Comparison of ENCODE assay signal across 17 mouse cellular contexts in the genomic region with DNA sequence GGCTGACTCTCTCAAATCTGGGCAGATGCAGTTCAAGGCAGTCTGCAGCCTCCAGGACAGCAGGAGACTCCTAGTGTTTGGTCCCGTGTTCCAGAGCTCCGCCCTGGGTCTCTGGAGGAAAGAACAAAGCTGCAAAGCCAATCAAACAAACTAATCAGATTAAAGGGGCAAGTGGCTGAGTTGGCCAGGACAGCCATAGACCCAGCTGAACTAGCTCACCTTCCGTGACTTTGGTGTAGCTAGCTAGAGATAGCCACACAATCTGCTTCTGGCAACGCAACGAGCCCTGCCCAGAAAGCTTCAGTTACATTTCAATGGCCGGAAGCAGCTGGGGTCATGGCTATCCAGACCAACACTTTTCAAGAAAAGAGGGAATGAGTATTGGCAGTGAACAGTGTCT. TPM values are rescaled to one million over a fixed set of nuclear protein-coding genes. Genes with fewer than 3 reads are reported as not detected.
DNase-seq lines count a peak whose midpoint lies in the region; ATAC-seq and TF ChIP-seq lines count a peak whose summit lies in the region.
"Had no signal": no experiment of that assay in that cellular context is flagged by ENCODE, and none has a peak within 500 bp of the region (broad histone marks: within the 10 kb centered on the region; RNA-seq: fewer than 3 reads in every experiment).

No protein-coding gene starts in this region.

- H3K36me3 ChIP-seq in heart, embryonic 11.5 days (ENCODE audit: control insufficient read depth, insufficient read depth, low read length) = no peaks in the 10 kb centered on the region
- H3K36me3 ChIP-seq in limb, embryonic 11.5 days (ENCODE audit: control insufficient read depth, insufficient read depth, low read length) = no peaks in the 10 kb centered on the region
- H3K36me3 ChIP-seq in limb, embryonic 10.5 days = no peaks in the 10 kb centered on the region
- H3K36me3 ChIP-seq: embryonic facial prominence, embryonic 13.5 days; hindbrain, embryonic 12.5 days; midbrain, embryonic 13.5 days had no signal

- intact Hi-C loops in heart, postnatal 36 days (cut with DNase I) = no loop called here
- intact Hi-C loops in left cerebral cortex, adult 2 months (cut with DNase I) = no loop called here

- H3K27ac ChIP-seq in heart, embryonic 11.5 days (ENCODE audit: low read depth, low read length) = no peak overlapping the region
- no peak overlapping the region for H3K27ac ChIP-seq in limb, embryonic 11.5 days (replicated peaks; ENCODE audit: low read depth, low read length)
- H3K27ac ChIP-seq in limb, embryonic 10.5 days = no peak overlapping the region
- no peak overlapping the region for H3K27ac ChIP-seq in left cerebral cortex, adult 2 months
- H3K27ac ChIP-seq: embryonic facial prominence, embryonic 13.5 days; hindbrain, embryonic 12.5 days; midbrain, embryonic 13.5 days had no signal

- ATAC-seq in heart, embryonic 11.5 days (replicated peaks; ENCODE audit: insufficient number of reproducible peaks, low FRiP score, low TSS enrichment) = no peak
- ATAC-seq in limb, embryonic 11.5 days (ENCODE audit: insufficient number of reproducible peaks, low FRiP score, low TSS enrichment, low read depth) = no peak
- ATAC-seq: forebrain, embryonic 16.5 days; lung, postnatal 0 days; midbrain, embryonic 13.5 days had no signal

- H3K4me2 ChIP-seq in heart, embryonic 11.5 days = no peak overlapping the region
- H3K4me2 ChIP-seq in limb, embryonic 11.5 days (ENCODE audit: low read depth, severe bottlenecking) = no peak overlapping the region
- H3K4me2 ChIP-seq: embryonic facial prominence, embryonic 13.5 days; hindbrain, embryonic 12.5 days; midbrain, embryonic 13.5 days had no signal

- no peak overlapping the region for H3K9ac ChIP-seq in heart, embryonic 11.5 days (ENCODE audit: low read depth, low read length)
- H3K9ac ChIP-seq in limb, embryonic 11.5 days (ENCODE audit: low read length) = no peak overlapping the region
- H3K9ac ChIP-seq: embryonic facial prominence, embryonic 13.5 days; hindbrain, embryonic 12.5 days; midbrain, embryonic 13.5 days had no signal

- WGBS in heart, embryonic 11.5 days (ENCODE audit: insufficient replicate concordance) = 41% methylated on average over 6 of the region's 6 CpGs
- WGBS in limb, embryonic 11.5 days = 58% methylated on average over 6 of the region's 6 CpGs
- WGBS in limb, embryonic 10.5 days = 59% methylated on average over 6 of the region's 6 CpGs

- H3K27me3 ChIP-seq in heart, embryonic 11.5 days (ENCODE audit: control insufficient read depth, insufficient read depth, low read length) = no peaks in the 10 kb centered on the region
- no peaks in the 10 kb centered on the region for H3K27me3 ChIP-seq in limb, embryonic 11.5 days (ENCODE audit: control insufficient read depth, insufficient read depth, low read length)
- H3K27me3 ChIP-seq in limb, embryonic 10.5 days (ENCODE audit: low read depth, poor library complexity, severe bottlenecking) = no peaks in the 10 kb centered on the region
- H3K27me3 ChIP-seq: embryonic facial prominence, embryonic 13.5 days; hindbrain, embryonic 12.5 days; midbrain, embryonic 13.5 days had no signal

- H3K4me3 ChIP-seq in heart, embryonic 11.5 days (ENCODE audit: low read depth, low read length) = no peak overlapping the region
- H3K4me3 ChIP-seq in limb, embryonic 11.5 days (ENCODE audit: low read depth, low read length) = no peak overlapping the region
- no peak overlapping the region for H3K4me3 ChIP-seq in limb, embryonic 10.5 days
- no peak overlapping the region for H3K4me3 ChIP-seq in left cerebral cortex, adult 2 months
- H3K4me3 ChIP-seq: embryonic facial prominence, embryonic 13.5 days; hindbrain, embryonic 12.5 days; midbrain, embryonic 13.5 days had no signal

- peak; percentile 90 for DNase-seq in heart, adult 11 months
- peak; percentile 18 for DNase-seq in limb, embryonic 11.5 days (ENCODE audit: low spot score)
- no peak for DNase-seq in limb, embryonic 10.5 days (ENCODE audit: low spot score)
- DNase-seq in MN1 (ENCODE audit: low spot score) = peak; percentile 58
- DNase-seq in heart, postnatal 36 days = peak; percentile 5 to 8
- no peak for DNase-seq in left cerebral cortex, adult 2 months (ENCODE audit: extremely low spot score in 1 of 2, low spot score in 2 of 2)
- DNase-seq in right cerebral cortex, postnatal 10 days (ENCODE audit: low spot score in 2 of 2) = no peak
- DNase-seq: B cell, adult 2 months; cerebellum, adult 8-10 months; gastrocnemius, postnatal 25 days; liver had no signal

- H3K9me3 ChIP-seq in heart, embryonic 11.5 days (replicated peaks; ENCODE audit: control insufficient read depth, low read length) = no peaks in the 10 kb centered on the region
- H3K9me3 ChIP-seq in limb, embryonic 11.5 days (ENCODE audit: control insufficient read depth, low read length) = no peaks in the 10 kb centered on the region
- H3K9me3 ChIP-seq in limb, embryonic 10.5 days (replicated peaks) = no peaks in the 10 kb centered on the region
- H3K9me3 ChIP-seq: embryonic facial prominence, embryonic 13.5 days; hindbrain, embryonic 12.5 days; midbrain, embryonic 13.5 days had no signal

- no peaks in the 10 kb centered on the region for H3K4me1 ChIP-seq in heart, embryonic 11.5 days (ENCODE audit: control insufficient read depth, insufficient read depth, low read length)
- H3K4me1 ChIP-seq in limb, embryonic 11.5 days (ENCODE audit: control insufficient read depth, insufficient read depth, low read length) = no peaks in the 10 kb centered on the region
- H3K4me1 ChIP-seq in limb, embryonic 10.5 days = 0 out of 2 replicates have a peak, but pooled peaks cover 6% of the 10 kb centered on the region
- H3K4me1 ChIP-seq: embryonic facial prominence, embryonic 13.5 days; hindbrain, embryonic 12.5 days had no signal

- no peak for TF ChIP-seq CTCF in left cerebral cortex, adult 2 months (IDR thresholded peaks at IDR 0.05)

RNA-seq across cellular contexts. Expression of gene 4930452B06Rik, which starts 44.9 kb away (rescaled TPM):
- polyA plus RNA-seq in heart, embryonic 11.5 days (2014; fragmentation: Nextera tagmentation; extraction: Ambion mirVana) = 19.2 and 19.9 TPM in 2 replicates
- polyA plus RNA-seq in limb, embryonic 11.5 days (2014; fragmentation: Nextera tagmentation; extraction: Ambion mirVana) = 12.3 and 13.4 TPM in 2 replicates
- 9.5 and 11.3 TPM in 2 replicates for polyA plus RNA-seq in limb, embryonic 10.5 days (2016; fragmentation: Nextera tagmentation; extraction: Ambion mirVana)
- total RNA-seq in heart, postnatal 36 days (2021) = 1 to 10 TPM; 2.3 to 2.4 TPM
- 10 to 100 TPM in 1 of 2 experiments, 1 to 10 TPM in 1; 9.4 to 10.3 TPM for total RNA-seq in left cerebral cortex, adult 2 months (2021)

Comparison
In these comparisons a context has a peak if more than half of its experiments do, and no peak if none do; other contexts are left out.
1. DNase-seq: peak in heart, adult 11 months (single experiment), limb, embryonic 11.5 days (single experiment), MN1 (single experiment) and heart, postnatal 36 days (2 of 2); none in limb, embryonic 10.5 days (single experiment), left cerebral cortex, adult 2 months (0 of 2) and right cerebral cortex, postnatal 10 days (0 of 2).